Mouse (Mus musculus) forebrain, embryonic 16.5 days (tissue): ENCODE measurements around the gene Wdr76. TPM values are rescaled to one million over a fixed set of nuclear protein-coding genes. Genes with fewer than 3 reads are reported as not detected.
"Not testable (repeated sequence)": the region's sequence is repeated elsewhere in the genome, so short reads cannot be mapped to it uniquely, and the experiment has no call there.

Experiments used
- ATAC-seq: fragments of 200-750 bp; cut with Nextera tagmentation; 2 replicates; pipeline ENCODE4 v1.8.0; 2017; ENCODE audit warnings: mild to moderate bottlenecking, moderate library complexity
- H3K27ac ChIP-seq: fragments of 300-500 bp; sonication (generic); 2 replicates; pipeline ENCODE4 v1.5.1; 2014; ENCODE audit warnings: low read length, control low read depth
- H3K27me3 ChIP-seq: fragments of 300-500 bp; sonication (generic); replicated peaks from 2 replicates; pipeline ENCODE4 v1.6.1; 2014; ENCODE audit warnings: low read length; ENCODE audit not compliant: control insufficient read depth, insufficient read depth
- H3K36me3 ChIP-seq: fragments of 300-500 bp; sonication (generic); 2 replicates; pipeline ENCODE4 v1.6.1; 2014; ENCODE audit not compliant: control insufficient read depth, insufficient read depth
- H3K4me1 ChIP-seq: fragments of 300-500 bp; sonication (generic); replicated peaks from 2 replicates; pipeline ENCODE4 v1.6.1; 2014; ENCODE audit warnings: low read length; ENCODE audit not compliant: control insufficient read depth, insufficient read depth
- H3K4me2 ChIP-seq: fragments of 300-500 bp; sonication (generic); 2 replicates; pipeline ENCODE4 v1.6.1; 2014; ENCODE audit warnings: mild to moderate bottlenecking, low read length, control low read depth
- H3K4me3 ChIP-seq: fragments of 300-500 bp; sonication (generic); replicated peaks from 2 replicates; pipeline ENCODE4 v1.5.1; 2014; ENCODE audit warnings: mild to moderate bottlenecking, low read length, control low read depth
- H3K9ac ChIP-seq: fragments of 300-500 bp; sonication (generic); replicated peaks from 2 replicates; pipeline ENCODE4 v1.6.1; 2014; ENCODE audit warnings: low read depth, low read length, control low read depth
- H3K9me3 ChIP-seq: fragments of 300-500 bp; sonication (generic); 2 replicates; pipeline ENCODE4 v1.6.1; 2016; ENCODE audit warnings: low read length; ENCODE audit not compliant: control insufficient read depth
- WGBS: fragments of 180-500 bp; shearing (Covaris S2); extraction: QIAGEN DNeasy Blood & Tissue Kit; methylation state at CpG from one replicate; pipeline ENCODE4 v1.1.7; 2014; 5-methylcytosine and 5-hydroxymethylcytosine counted together
- polyA plus RNA-seq: library from polyadenylated mRNA; unstranded; fragments of >200 nt; fragmentation: Nextera tagmentation; extraction: Ambion mirVana; gene quantifications from 2 replicates; pipeline ENCODE4 v1.2.1, GENCODE M21; 2015

Gene Wdr76
- polyA plus RNA-seq, 1 experiment from 2014 or later: 6.5 TPM

- Histone ChIP-seq H3K9me3 (no peaks in the 10 kb centered on the region), H3K27ac (no peak overlapping the region), H3K36me3 (no peaks in the 10 kb centered on the region), H3K4me1 (no peaks in the 10 kb centered on the region), H3K4me2 (no peak overlapping the region), H3K4me3 (no peak overlapping the region), H3K27me3 (no peaks in the 10 kb centered on the region), H3K9ac (no peak overlapping the region)
- WGBS: 56% methylated on average over 3 of the region's 3 CpGs
- no peak for ATAC-seq
These were observed 26.0 kb upstream of the Wdr76 start for GRCm38 (mm10) chr2:121480498-121480897.

GRCm38 (mm10) chr2:121480916-121481315 lies 25.6 kb upstream of the Wdr76 start:
- H3K27me3 ChIP-seq, H3K9ac ChIP-seq, H3K4me1 ChIP-seq, H3K4me2 ChIP-seq, H3K36me3 ChIP-seq, H3K9me3 ChIP-seq, H3K27ac ChIP-seq, ATAC-seq, H3K4me3 ChIP-seq: not testable (repeated sequence)
- WGBS: 89% methylated on average over 13 of the region's 13 CpGs

GRCm38 (mm10) chr2:121483576-121483975 lies 22.9 kb upstream of the Wdr76 start:
- Histone ChIP-seq H3K4me3 (no peak overlapping the region), H3K36me3 (no peaks in the 10 kb centered on the region), H3K27me3 (no peaks in the 10 kb centered on the region), H3K27ac (no peak overlapping the region), H3K4me1 (no peaks in the 10 kb centered on the region), H3K4me2 (no peak overlapping the region), H3K9me3 (no peaks in the 10 kb centered on the region), H3K9ac (no peak overlapping the region)
- ATAC-seq: no peak
- WGBS: 36% methylated on average over 8 of the region's 8 CpGs

GRCm38 (mm10) chr2:121484403-121484802 lies 22.1 kb upstream of the Wdr76 start:
- not testable (repeated sequence) for ATAC-seq, H3K4me3 ChIP-seq
- WGBS: 90% methylated on average over 1 of the region's 2 CpGs

GRCm38 (mm10) chr2:121501550-121501949 lies 5.0 kb upstream of the Wdr76 start:
- WGBS: 100% methylated on average over 1 of the region's 6 CpGs
- H3K4me1 ChIP-seq, ATAC-seq, H3K4me3 ChIP-seq, H3K9me3 ChIP-seq, H3K36me3 ChIP-seq, H3K27ac ChIP-seq, H3K9ac ChIP-seq, H3K4me2 ChIP-seq, H3K27me3 ChIP-seq: not testable (repeated sequence)

More at GRCm38 (mm10) chr2:121484403-121484802, 22.1 kb upstream of the Wdr76 start:
- H3K4me1 ChIP-seq, H3K4me2 ChIP-seq, H3K27ac ChIP-seq, H3K36me3 ChIP-seq, H3K27me3 ChIP-seq, H3K9ac ChIP-seq, H3K9me3 ChIP-seq: not testable (repeated sequence)

GRCm38 (mm10) chr2:121507173-121507950 lies 839 bp downstream of the Wdr76 start:
- H3K4me1 ChIP-seq: peaks cover 11% of the 10 kb centered on the region
- H3K27me3 ChIP-seq: no peaks in the 10 kb centered on the region
- H3K4me2 ChIP-seq: peak overlapping the region; percentile 62
- H3K27ac ChIP-seq: no peak overlapping the region
- no peak for ATAC-seq
- peak overlapping the region; percentile 41 for H3K9ac ChIP-seq
- H3K4me3 ChIP-seq: peak overlapping the region; percentile 63
- 0 out of 2 replicates have a peak, but pooled peaks cover 4% of the 10 kb centered on the region for H3K36me3 ChIP-seq
- H3K9me3 ChIP-seq: no peaks in the 10 kb centered on the region
- WGBS: 11% methylated on average over 12 of the region's 12 CpGs

- ATAC-seq: no peak
- 83% methylated on average over 2 of the region's 2 CpGs for WGBS
- 0 out of 2 replicates have a peak, but pooled peaks cover 4% of the 10 kb centered on the region for H3K36me3 ChIP-seq
These were observed 1.4 kb downstream of the Wdr76 start for GRCm38 (mm10) chr2:121507951-121508330.

GRCm38 (mm10) chr2:121509584-121509983 lies 3.1 kb downstream of the Wdr76 start:
- Histone ChIP-seq H3K4me1 (peaks cover 11% of the 10 kb centered on the region), H3K4me2 (peak overlapping the region; percentile 42), H3K4me3 (peak overlapping the region; percentile 44), H3K9me3 (no peaks in the 10 kb centered on the region), H3K9ac (peak overlapping the region; percentile 46; the same call in 1 of the 2 replicates), H3K27ac (no peak overlapping the region), H3K27me3 (no peaks in the 10 kb centered on the region), H3K36me3 (0 out of 2 replicates have a peak, but pooled peaks cover 4% of the 10 kb centered on the region)
- 18% methylated on average over 16 of the region's 16 CpGs for WGBS
- ATAC-seq: peak; percentile 62

More at GRCm38 (mm10) chr2:121507951-121508330, 1.4 kb downstream of the Wdr76 start:
- Histone ChIP-seq H3K4me2 (peak overlapping the region; percentile 62), H3K4me3 (peak overlapping the region; percentile 63), H3K27me3 (no peaks in the 10 kb centered on the region), H3K9ac (no peak overlapping the region; the same call in 1 of the 2 replicates), H3K9me3 (no peaks in the 10 kb centered on the region), H3K4me1 (peaks cover 11% of the 10 kb centered on the region), H3K27ac (no peak overlapping the region)

- H3K9me3 ChIP-seq: no peaks in the 10 kb centered on the region
- no peak overlapping the region for H3K9ac ChIP-seq
- H3K4me2 ChIP-seq: no peak overlapping the region
- no peak overlapping the region for H3K27ac ChIP-seq
- ATAC-seq: no peak
- 91% methylated on average over 8 of the region's 8 CpGs for WGBS
- no peak overlapping the region for H3K4me3 ChIP-seq
- H3K27me3 ChIP-seq: no peaks in the 10 kb centered on the region
- H3K4me1 ChIP-seq: peaks cover 11% of the 10 kb centered on the region
- H3K36me3 ChIP-seq: 0 out of 2 replicates have a peak, but pooled peaks cover 4% of the 10 kb centered on the region
These were observed 4.9 kb downstream of the Wdr76 start for GRCm38 (mm10) chr2:121511401-121511800.
